Mouse (Mus musculus) adrenal gland, adult 18-20 months (tissue): ENCODE measurements around the gene Erf. TPM values are rescaled to one million over a fixed set of nuclear protein-coding genes. Genes with fewer than 3 reads are reported as not detected.
"Not testable (repeated sequence)": the region's sequence is repeated elsewhere in the genome, so short reads cannot be mapped to it uniquely, and the experiment has no call there.

Experiments
- DNase-seq, 2 experiments: peaks; one replicate each; pipeline ENCODE4 v3.0.0; 2021 to 2022; ENCODE audit warnings: low spot score in 2 of 2
- total RNA-seq, 2 experiments: library from RNA; stranded (reverse); gene quantifications; 1 replicate in 1 of 2; 2 replicates in 1 of 2; pipeline ENCODE4 v1.2.3; 2021

Erf gene
- total RNA-seq, 2 experiments from 2014 or later = 18.3 to 25.8 TPM

DNA sequence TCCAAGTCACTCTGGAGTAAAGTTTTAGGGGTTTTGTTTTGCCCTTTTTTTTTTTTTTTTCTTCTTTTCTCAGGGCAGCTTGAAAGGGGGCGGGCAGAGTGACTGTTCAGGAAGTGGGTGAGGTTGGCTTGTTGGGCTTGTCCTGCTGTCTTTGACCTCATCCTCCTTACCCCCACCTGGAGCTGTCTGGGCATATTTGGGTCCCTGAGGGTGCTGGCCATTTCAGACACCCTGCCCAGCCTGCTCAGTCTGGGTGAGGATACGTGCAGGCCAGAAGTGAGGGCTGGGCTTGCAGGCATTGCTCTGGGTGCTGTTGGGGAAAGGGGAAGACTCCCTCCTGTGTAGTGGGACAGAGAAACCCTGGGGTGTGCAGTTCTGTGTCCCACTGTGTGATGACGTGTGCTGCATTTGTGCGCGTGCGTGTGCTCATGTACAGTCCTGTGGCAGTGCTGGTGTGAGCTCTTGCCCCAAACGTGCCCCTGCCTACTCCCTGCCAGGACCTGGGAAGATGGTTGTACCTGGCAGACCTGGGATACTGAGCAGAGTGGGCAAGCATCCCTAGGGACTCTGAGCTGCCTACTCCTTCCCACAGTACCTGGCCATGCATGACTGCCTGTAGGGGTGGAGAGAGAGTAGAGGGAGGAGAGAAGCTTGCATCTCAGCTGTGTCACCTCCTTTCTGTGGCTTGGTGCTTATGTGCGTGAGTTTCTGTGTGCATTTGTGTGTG is 19.1 kb upstream of the Erf start:
- peak in 1 of 2 experiments; percentile 2 for DNase-seq

DNA sequence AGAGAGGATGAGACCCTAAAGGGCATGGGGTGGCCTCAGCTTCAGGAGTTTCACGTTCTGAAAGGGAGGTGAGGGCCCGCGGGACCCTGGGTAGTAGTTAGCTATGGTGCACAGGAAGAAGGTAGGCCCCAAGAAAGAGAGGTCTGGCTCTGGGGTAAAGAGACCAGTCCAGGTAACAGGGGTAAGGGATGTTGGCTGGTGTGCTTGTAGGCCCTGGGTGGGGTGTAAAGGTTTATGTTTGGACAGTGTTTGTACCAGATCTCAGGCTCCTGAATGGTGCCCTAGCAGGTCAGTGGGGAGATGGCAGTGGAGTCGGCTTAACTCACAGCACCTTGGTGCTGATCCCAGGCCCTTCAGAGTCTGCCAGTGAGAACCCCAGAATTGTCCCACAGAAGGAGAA is 18.5 kb upstream of the Erf start:
- DNase-seq = peak; percentile 17 to 23

DNA sequence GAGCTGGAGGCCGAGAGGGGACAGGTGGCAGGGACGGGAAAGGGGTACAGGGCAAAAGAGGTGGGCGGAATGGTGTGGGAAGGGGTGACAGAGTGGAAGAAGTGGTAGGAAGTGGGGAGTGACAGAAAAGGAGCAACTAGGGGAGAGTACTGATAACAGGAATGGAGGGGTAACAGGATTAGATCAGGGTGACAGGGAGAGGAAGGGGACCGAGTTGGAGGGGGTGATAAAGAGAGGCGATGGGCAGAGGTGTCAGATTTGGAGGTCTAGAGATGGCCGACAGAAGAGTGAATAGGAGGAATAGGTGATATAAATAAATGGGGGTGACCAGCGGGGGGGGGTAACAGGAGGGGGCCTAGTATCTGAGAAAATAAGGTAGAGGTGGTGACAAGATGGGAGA is 18.0 kb upstream of the Erf start:
- DNase-seq = no peak

- peak; percentile 92 for DNase-seq
Observed at GRCm38 (mm10) chr7:25267751-25268463, 17.3 kb upstream of the Erf start.

DNA sequence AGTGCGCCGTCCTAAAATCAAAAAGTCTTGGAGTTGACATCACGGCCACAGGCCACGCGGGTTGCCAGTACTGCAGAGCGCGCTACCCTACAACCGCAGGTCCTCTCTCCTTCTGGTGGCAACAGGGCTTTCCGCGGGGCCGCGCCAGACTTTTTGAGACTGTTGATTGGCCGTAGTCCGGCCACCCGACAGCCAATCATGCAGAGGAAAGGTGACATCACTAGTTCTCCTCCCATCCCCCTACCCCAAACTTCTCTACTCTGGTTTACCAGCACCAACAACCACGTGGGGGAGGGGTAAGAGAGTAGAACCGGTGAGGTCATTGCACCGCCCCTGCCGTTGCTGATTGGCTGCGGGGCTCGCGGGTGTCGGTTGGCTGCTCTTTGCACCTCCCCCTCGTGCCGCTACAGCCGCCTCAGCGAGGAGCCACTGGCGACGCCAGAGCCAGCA is 16.8 kb upstream of the Erf start, which contains the start of gene Cic:
Cic (plus strand) TSS at position 404 of the 450 bp plus-strand sequence.
- DNase-seq = peak; percentile 87 to 95

GRCm38 (mm10) chr7:25266180-25266962 is 15.8 kb upstream of the Erf start:
- no peak for DNase-seq

GRCm38 (mm10) chr7:25265743-25266142 is 15.2 kb upstream of the Erf start:
- DNase-seq = not testable (repeated sequence)

DNA sequence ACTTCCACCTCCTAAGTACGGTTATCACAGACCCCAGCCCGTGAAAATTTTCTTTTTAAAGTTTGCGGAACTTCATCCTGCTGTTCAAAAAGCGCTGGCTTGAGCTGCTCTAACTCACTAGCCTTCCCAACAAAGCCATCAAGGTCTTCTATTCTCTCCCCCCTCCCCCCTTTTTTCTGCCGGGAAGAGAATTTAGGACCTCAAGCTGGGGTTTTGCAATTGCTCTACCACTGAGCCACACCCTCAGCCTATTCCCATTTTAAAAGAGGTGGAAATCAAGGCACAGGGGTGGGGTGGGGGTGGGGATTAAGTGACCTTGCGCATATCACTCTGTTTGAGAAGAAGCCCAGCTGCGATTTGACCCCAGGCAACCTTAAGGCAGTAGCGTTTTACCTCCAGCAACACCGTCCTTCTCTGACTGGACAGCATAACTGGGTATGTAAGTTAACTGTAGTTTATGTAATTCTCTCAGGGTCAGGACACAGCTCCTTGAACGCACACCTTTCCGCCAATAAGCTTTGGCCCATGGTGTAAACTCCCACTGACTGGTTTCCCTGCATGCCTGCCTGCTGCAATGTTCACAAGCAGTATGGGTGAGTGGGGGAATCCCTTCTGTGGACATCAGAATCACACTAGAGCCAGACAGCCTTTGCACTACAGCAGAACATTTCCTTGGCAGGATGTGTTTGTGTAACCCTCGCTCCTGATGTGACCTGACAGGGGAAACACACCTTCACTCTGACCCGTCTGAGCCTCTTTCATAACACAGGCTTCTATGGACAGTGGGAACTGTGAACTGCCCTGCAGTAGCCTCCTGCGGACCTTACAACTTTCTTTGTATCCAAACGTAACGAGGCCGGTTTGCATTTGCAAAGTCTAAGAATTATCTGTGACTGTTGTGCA is 13.7 kb upstream of the Erf start:
- no peak for DNase-seq

- no peak for DNase-seq
Observed at GRCm38 (mm10) chr7:25261896-25262295, 11.3 kb upstream of the Erf start.

GRCm38 (mm10) chr7:25251822-25252221 is 1.3 kb upstream of the Erf start:
- DNase-seq = no peak

DNA sequence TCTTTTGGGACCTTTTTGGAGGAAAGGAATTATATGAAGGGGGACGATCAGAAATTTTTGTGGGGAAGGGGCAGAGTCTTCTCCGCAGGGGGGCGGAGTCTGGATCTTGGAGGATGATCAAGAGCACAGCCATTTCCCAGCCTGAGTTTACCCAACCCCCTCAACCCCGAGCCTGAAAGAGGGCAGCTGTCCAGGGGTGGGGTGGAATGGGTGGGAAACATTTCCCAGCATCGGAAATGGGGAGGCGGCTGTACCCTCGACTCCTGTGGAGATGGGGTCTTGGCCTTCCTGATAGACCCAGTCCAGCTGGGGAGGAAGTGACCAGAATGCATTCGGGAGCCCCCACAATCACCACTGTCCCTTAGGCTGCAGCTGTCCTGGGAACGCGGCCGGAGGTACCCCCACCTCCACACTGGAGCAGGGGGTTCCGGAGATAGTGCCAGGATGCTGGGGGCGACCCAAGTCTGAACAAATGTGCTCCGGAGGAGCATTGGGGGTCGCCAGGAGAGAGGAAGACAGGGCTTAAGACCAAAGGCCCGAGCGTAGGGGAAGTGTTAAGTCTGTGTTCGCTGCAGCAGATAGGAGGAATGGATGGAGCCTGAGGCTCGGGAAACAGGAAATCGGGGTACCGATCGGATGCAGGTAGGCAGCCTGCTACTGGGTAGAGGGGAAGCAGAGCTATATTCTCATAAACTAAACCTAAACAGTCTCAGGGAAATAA is 670 bp upstream of the Erf start:
- DNase-seq = peak in 1 of 2 experiments; percentile 44

DNA sequence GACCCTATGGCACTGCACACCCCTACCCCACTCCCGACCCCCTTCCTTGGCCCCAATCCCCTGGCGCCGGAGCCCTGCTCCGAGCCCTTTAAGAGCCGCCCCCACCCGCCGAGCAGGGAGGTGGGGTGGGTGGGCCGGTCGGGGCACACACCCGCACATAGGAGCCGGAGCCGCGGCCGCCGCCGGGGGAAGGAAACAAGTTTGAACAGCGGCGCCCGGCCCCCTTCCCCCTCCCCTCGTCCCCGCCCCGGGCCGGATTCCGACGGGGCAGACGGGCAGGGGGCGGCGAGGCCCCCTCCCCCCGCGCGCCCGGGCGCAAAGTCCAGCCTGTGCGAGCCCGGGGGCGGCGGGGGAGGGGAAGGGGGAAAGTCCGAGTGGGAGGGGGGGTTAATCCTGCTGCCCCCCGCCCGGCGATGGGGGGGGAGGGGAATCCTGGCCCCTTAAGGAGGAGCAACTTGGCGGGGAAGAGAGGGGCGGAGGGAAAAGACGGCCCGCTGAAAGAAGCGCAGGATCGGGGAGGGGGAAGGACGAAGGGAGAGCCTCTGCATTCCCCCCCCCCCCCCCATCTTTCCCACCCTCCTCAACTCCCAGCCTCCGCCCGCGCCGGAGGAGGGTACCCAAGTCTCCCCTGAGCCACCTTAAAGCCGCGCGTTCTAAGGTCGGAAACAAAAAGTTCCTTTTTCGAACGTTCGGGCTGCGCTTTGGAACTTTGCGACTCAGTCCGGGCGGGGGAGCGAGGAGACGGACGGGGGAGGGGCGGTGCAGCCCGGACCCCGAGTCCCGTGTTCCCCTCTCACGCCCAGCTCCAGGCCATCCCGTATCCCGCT is 1.0 kb downstream of the Erf start:
- peak; percentile 65 to 71 for DNase-seq

GRCm38 (mm10) chr7:25248846-25249313 is 1.7 kb downstream of the Erf start:
- DNase-seq = no peak

- no peak for DNase-seq
Observed at GRCm38 (mm10) chr7:25248018-25248647, 2.4 kb downstream of the Erf start.

DNA sequence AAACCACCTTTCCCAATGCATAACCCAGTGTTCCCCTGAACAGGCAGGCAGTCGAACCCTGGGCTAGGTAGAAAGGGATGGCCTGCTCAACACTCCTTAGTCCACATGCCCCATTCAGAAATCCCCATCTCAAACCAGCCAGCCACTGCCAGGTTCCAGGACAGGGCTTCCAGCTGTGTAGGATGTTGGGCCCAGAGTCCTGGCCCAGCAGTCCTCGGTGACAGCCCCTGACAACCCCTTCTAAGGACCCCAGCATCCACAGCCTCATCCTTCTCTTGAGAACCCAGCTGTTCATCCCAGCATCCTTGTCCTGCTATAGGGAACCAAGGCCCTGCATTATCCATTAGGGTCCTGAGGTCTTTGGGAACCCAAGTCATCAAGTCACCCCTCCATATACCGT is 3.1 kb downstream of the Erf start:
- DNase-seq = no peak

- no peak for DNase-seq
Observed at GRCm38 (mm10) chr7:25246759-25247137, 3.8 kb downstream of the Erf start.

- DNase-seq = peak in 1 of 2 experiments; percentile 59
Observed at GRCm38 (mm10) chr7:25246079-25246758, 4.3 kb downstream of the Erf start.
